Mouse (Mus musculus) liver, embryonic 14.5 days (tissue): ENCODE data around the gene Tnnt3. TPM values are rescaled to one million over a fixed set of nuclear protein-coding genes. Genes with fewer than 3 reads are reported as not detected.

ENCODE experiments used
- ATAC-seq: fragments of 200-750 bp; cut with Nextera tagmentation; 2 replicates; pipeline ENCODE4 v1.8.0; 2017; ENCODE audit warnings: moderate number of reproducible peaks, mild to moderate bottlenecking, moderate library complexity; ENCODE audit not compliant: insufficient read depth
- DNase-seq, 3 experiments: peaks; one replicate each; pipeline ENCODE4 v3.0.0-alpha.2; 2012 to 2013; ENCODE audit warnings: low read depth in 3 of 3, low spot score in 3 of 3
- H3K27ac ChIP-seq: fragments of 300-500 bp; sonication (generic); 2 replicates; pipeline ENCODE4 v1.5.1; 2014; ENCODE audit warnings: moderate library complexity, mild to moderate bottlenecking, control low read depth, inconsistent platforms
- H3K27me3 ChIP-seq: fragments of 300-500 bp; sonication (generic); 2 replicates; pipeline ENCODE4 v1.6.1; 2014; ENCODE audit warnings: mild to moderate bottlenecking, low read length, moderate library complexity; ENCODE audit not compliant: control insufficient read depth, insufficient read depth
- H3K36me3 ChIP-seq: fragments of 300-500 bp; sonication (generic); replicated peaks from 2 replicates; pipeline ENCODE4 v1.6.1; 2014; ENCODE audit warnings: low read depth; ENCODE audit not compliant: control insufficient read depth, insufficient read depth
- H3K4me1 ChIP-seq, 2 experiments: fragments of 200-500 bp in 1 of 2; fragments of 300-500 bp in 1 of 2; sonication (generic) in 1 of 2; replicated peaks; 2 replicates each; pipeline ENCODE4 v1.6.1; 2012 to 2014; ENCODE audit warnings: antibody characterized with exemption in 1 of 2, inconsistent platforms in 1 of 2, low read length in 1 of 2; ENCODE audit not compliant: control insufficient read depth in 2 of 2, insufficient read depth in 2 of 2
- H3K4me2 ChIP-seq: fragments of 300-500 bp; sonication (generic); 2 replicates; pipeline ENCODE4 v1.6.1; 2014; ENCODE audit warnings: low read depth, mild to moderate bottlenecking, control low read depth, moderate library complexity
- H3K4me3 ChIP-seq, 2 experiments: fragments of 200-500 bp in 1 of 2; fragments of 300-500 bp in 1 of 2; sonication (generic) in 1 of 2; 2 replicates each; pipeline ENCODE4 v1.5.1; 2012 to 2014; ENCODE audit warnings: low read depth in 2 of 2, low read length in 2 of 2, mild to moderate bottlenecking in 2 of 2, control low read depth in 1 of 2, inconsistent platforms in 1 of 2, moderate library complexity in 1 of 2; ENCODE audit not compliant: insufficient read depth in 1 of 2
- H3K9ac ChIP-seq: fragments of 300-500 bp; sonication (generic); replicated peaks from 2 replicates; pipeline ENCODE4 v1.6.1; 2014; ENCODE audit warnings: mild to moderate bottlenecking, control low read depth, moderate library complexity
- H3K9me3 ChIP-seq: fragments of 300-500 bp; sonication (generic); 2 replicates; pipeline ENCODE4 v1.6.1; 2016; ENCODE audit warnings: low read length, mixed read lengths; ENCODE audit not compliant: control insufficient read depth
- CTCF ChIP-seq: IDR thresholded peaks from 2 replicates; pipeline ENCODE4 v1.5.1; 2016; ENCODE audit warnings: antibody characterized with exemption, low read depth, control low read depth
- EP300 ChIP-seq: IDR thresholded peaks from 2 replicates; pipeline ENCODE4 v1.6.1; 2016; ENCODE audit warnings: antibody characterized with exemption, low read depth
- WGBS: fragments of 180-500 bp; shearing (Covaris S2); extraction: QIAGEN DNeasy Blood & Tissue Kit; methylation state at CpG from one replicate; pipeline ENCODE4 v1.1.7; 2014; ENCODE audit not compliant: insufficient replicate concordance; 5-methylcytosine and 5-hydroxymethylcytosine counted together
- polyA plus RNA-seq, 2 experiments: library from polyadenylated mRNA; depleted of rRNA in 1 of 2; stranded (reverse) in 1 of 2; unstranded in 1 of 2; fragments of >200 nt; fragmentation: Nextera tagmentation in 1 of 2; extraction: Ambion mirVana in 1 of 2; gene quantifications; 2 replicates each; pipeline versions ENCODE4 v1.2.1 to v1.2.3; 2012 to 2014

Gene Tnnt3
- polyA plus RNA-seq, 2 experiments, result 0.15 to 0.17 TPM

GRCm38 (mm10) chr7:142517531-142517930 is 18.9 kb downstream of the Tnnt3 start:
- Histone ChIP-seq H3K9me3 (no peaks in the 10 kb centered on the region), H3K4me3 (no peak overlapping the region), H3K27me3 (no peaks in the 10 kb centered on the region), H3K27ac (no peak overlapping the region), H3K36me3 (no peaks in the 10 kb centered on the region), H3K4me2 (no peak overlapping the region), H3K9ac (no peak overlapping the region), H3K4me1 (peaks cover 0 to 4% of the 10 kb centered on the region in 2 experiments; a peak in 1 of 4 replicates)
- no peak for DNase-seq
- ATAC-seq, result no peak
- 29% methylated on average over 3 of the region's 3 CpGs for WGBS
- TF ChIP-seq CTCF, result no peak
- TF ChIP-seq EP300, result no peak

- no peak overlapping the region for H3K4me2 ChIP-seq
- DNase-seq, result no peak
- H3K36me3 ChIP-seq, result no peaks in the 10 kb centered on the region
- no peak for ATAC-seq
- TF ChIP-seq EP300, result no peak
- TF ChIP-seq CTCF, result no peak
- no peak overlapping the region for H3K4me3 ChIP-seq
- H3K4me1 ChIP-seq, result peaks cover 2 to 13% of the 10 kb centered on the region in 2 experiments
- H3K27ac ChIP-seq, result no peak overlapping the region
- H3K9ac ChIP-seq, result no peak overlapping the region
- H3K9me3 ChIP-seq, result no peaks in the 10 kb centered on the region
- no peaks in the 10 kb centered on the region; the same call in 1 of the 2 replicates for H3K27me3 ChIP-seq
- WGBS, result 61% methylated on average over 4 of the region's 4 CpGs
These were observed 21.7 kb downstream of the Tnnt3 start for GRCm38 (mm10) chr7:142520331-142520730.

- no peak overlapping the region for H3K27ac ChIP-seq
These were observed 23.7 kb downstream of the Tnnt3 start for GRCm38 (mm10) chr7:142522352-142522751.

GRCm38 (mm10) chr7:142523200-142523990 is 24.8 kb downstream of the Tnnt3 start:
- Histone ChIP-seq H3K4me2 (no peak overlapping the region), H3K27me3 (no peaks in the 10 kb centered on the region; the same call in 1 of the 2 replicates), H3K9me3 (no peaks in the 10 kb centered on the region), H3K27ac (no peak overlapping the region), H3K9ac (no peak overlapping the region), H3K4me3 (no peak overlapping the region), H3K4me1 (peaks cover 8 to 30% of the 10 kb centered on the region in 2 experiments), H3K36me3 (no peaks in the 10 kb centered on the region)
- 34% methylated on average over 17 of the region's 17 CpGs for WGBS
- ATAC-seq (no peak), DNase-seq (no peak)
- TF ChIP-seq EP300, result no peak

More at GRCm38 (mm10) chr7:142522352-142522751, 23.7 kb downstream of the Tnnt3 start:
- TF ChIP-seq EP300, result no peak
- peak; percentile 73 for TF ChIP-seq CTCF
- Histone ChIP-seq H3K4me3 (no peak overlapping the region), H3K36me3 (no peaks in the 10 kb centered on the region), H3K9me3 (no peaks in the 10 kb centered on the region), H3K9ac (no peak overlapping the region), H3K4me1 (peaks cover 8 to 27% of the 10 kb centered on the region in 2 experiments), H3K4me2 (no peak overlapping the region), H3K27me3 (no peaks in the 10 kb centered on the region; the same call in 1 of the 2 replicates)
- ATAC-seq (no peak), DNase-seq (no peak)
- WGBS, result 32% methylated on average over 4 of the region's 4 CpGs

GRCm38 (mm10) chr7:142525342-142526178 is 26.9 kb downstream of the Tnnt3 start:
- Histone ChIP-seq H3K4me3 (no peak overlapping the region), H3K27ac (no peak overlapping the region), H3K4me1 (peaks cover 15 to 36% of the 10 kb centered on the region in 2 experiments), H3K36me3 (no peaks in the 10 kb centered on the region), H3K27me3 (no peaks in the 10 kb centered on the region; the same call in 1 of the 2 replicates), H3K9me3 (no peaks in the 10 kb centered on the region), H3K9ac (no peak overlapping the region; the same call in 1 of the 2 replicates), H3K4me2 (no peak overlapping the region)
- no peak for DNase-seq
- 19% methylated on average over 13 of the region's 13 CpGs for WGBS
- TF ChIP-seq CTCF (no peak), EP300 (0 out of 2 replicates have a peak, but pooled peaks have one; percentile 6)
- ATAC-seq, result peak; percentile 59
